Mouse (Mus musculus) spleen, adult 2 months (tissue): ENCODE measurements at regions not wholly inside any gene's neighbourhood (a gene's known extent, or its start where the extent isn't known, plus 50 kb on each side); places are given as distances from the start of the nearest gene placed in this dataset.

Experiments
- DNase-seq, 2 experiments: peaks; one replicate each; pipeline versions ENCODE4 v3.0.0 to v3.0.0-alpha.2; 2012 to 2021; ENCODE audit warnings: low spot score in 2 of 2, low read depth in 1 of 2
- H3K27ac ChIP-seq: fragments of 200-500 bp; 2 replicates; pipeline ENCODE4 v1.5.1; 2012; ENCODE audit warnings: low read length, inconsistent platforms; ENCODE audit not compliant: insufficient read depth
- H3K27me3 ChIP-seq: fragments of 200-500 bp; 2 replicates; pipeline ENCODE4 v1.6.1; 2012; ENCODE audit warnings: mild to moderate bottlenecking, moderate library complexity, low read length, inconsistent platforms; ENCODE audit not compliant: control insufficient read depth, insufficient read depth
- H3K36me3 ChIP-seq: fragments of 200-500 bp; 2 replicates; pipeline ENCODE4 v1.6.1; 2012; ENCODE audit warnings: mild to moderate bottlenecking, low read length, inconsistent platforms; ENCODE audit not compliant: control insufficient read depth, insufficient read depth
- H3K4me1 ChIP-seq: fragments of 200-500 bp; 2 replicates; pipeline ENCODE4 v1.6.1; 2011; ENCODE audit warnings: inconsistent platforms; ENCODE audit not compliant: control insufficient read depth, insufficient read depth, insufficient read length
- H3K4me3 ChIP-seq: fragments of 200-500 bp; 2 replicates; pipeline ENCODE4 v1.5.1; 2011; ENCODE audit warnings: mild to moderate bottlenecking, inconsistent platforms; ENCODE audit not compliant: insufficient read depth, insufficient read length; ENCODE audit errors: extremely low read depth
- CTCF ChIP-seq: fragments of 200-500 bp; IDR thresholded peaks from 2 replicates; pipeline ENCODE4 v1.5.1; 2011; ENCODE audit warnings: mild to moderate bottlenecking, inconsistent platforms; ENCODE audit not compliant: insufficient read depth, insufficient read length, insufficient replicate concordance; ENCODE audit errors: extremely low read depth
- POLR2A ChIP-seq: fragments of 200-500 bp; IDR thresholded peaks from 2 replicates; pipeline ENCODE4 v1.6.1; 2011; ENCODE audit warnings: low read depth, low read length, inconsistent platforms
- WGBS: fragments of 180-500 bp; shearing (Covaris S2); methylation state at CpG from one replicate; pipeline ENCODE4 v1.1.7; 2018; 5-methylcytosine and 5-hydroxymethylcytosine counted together

DNA sequence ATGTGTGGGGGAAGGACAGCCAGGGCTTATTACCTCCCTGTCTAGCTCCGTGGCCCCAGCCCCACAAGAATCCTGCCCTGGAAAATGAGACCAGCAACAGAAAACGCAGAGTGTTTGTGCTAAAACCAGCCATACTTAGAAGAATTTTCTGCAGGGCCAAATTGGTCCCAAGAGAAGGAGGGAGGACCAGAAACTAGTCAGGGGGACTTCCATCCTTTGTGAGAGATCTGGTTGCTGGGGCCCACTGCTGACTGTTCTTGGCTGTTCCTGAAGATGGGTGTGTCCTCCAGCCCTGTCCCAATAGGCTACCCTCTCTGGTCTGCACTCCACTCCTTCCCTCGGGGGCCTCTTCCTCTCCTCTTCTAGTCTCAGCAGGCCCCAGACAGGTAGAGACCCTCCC lies 430.6 kb downstream of the Ptpru start:
- H3K27me3 ChIP-seq: no peaks in the 10 kb centered on the region
- no peaks in the 10 kb centered on the region for H3K36me3 ChIP-seq
- 50% methylated on average over 3 of the region's 3 CpGs for WGBS
- TF ChIP-seq CTCF (no peak), POLR2A (no peak)
- no peak overlapping the region for H3K27ac ChIP-seq
- H3K4me1 ChIP-seq: no peaks in the 10 kb centered on the region
- no peak overlapping the region for H3K4me3 ChIP-seq
- DNase-seq: no peak

DNA sequence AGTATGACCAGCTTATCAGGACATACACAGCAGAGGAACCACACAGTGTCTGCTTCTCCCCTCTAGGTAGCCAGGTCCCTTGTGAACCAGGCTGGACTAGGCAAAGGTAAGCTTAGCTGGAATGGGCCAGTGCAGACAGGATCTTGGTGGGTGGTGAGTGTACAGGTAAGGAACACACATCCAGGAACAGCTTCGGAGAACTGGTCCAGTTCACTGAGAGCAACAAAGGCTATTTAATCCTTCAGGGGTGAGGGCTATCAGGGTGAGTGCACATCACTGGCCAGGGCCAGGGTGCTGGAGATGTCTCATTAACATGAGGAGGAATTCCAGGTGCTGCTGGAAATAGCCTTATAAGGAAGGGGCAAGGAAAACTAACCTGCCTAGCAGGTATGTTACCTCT lies 429.4 kb downstream of the Ptpru start:
- no peak overlapping the region for H3K4me3 ChIP-seq
- TF ChIP-seq CTCF: no peak
- TF ChIP-seq POLR2A: no peak
- no peaks in the 10 kb centered on the region for H3K4me1 ChIP-seq
- no peaks in the 10 kb centered on the region for H3K27me3 ChIP-seq
- no peak overlapping the region for H3K27ac ChIP-seq
- WGBS: 97% methylated on average over 1 of the region's 1 CpGs
- no peaks in the 10 kb centered on the region for H3K36me3 ChIP-seq
- DNase-seq: no peak

DNA sequence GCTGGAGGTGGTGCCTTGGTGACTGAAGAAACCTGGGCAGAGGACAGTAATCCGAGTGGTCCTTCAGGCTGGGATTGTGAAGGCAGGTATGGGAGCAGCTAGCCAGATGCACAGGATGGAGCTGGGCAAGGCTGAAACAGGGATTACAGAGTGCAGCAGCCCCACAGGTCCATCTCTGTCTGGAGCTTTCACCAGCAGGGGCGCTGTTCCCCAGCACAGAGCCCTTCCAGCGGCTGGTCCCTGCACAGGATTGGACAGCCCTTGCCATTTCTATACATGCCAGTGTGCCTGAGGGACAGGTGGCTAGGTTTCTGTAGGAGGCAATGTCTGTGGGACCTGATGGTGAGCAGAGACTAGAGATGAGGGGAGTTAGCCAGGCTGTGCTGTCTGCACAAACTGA lies 428.3 kb downstream of the Ptpru start:
- peak; percentile 37; the same call in 1 of the 2 replicates for TF ChIP-seq CTCF
- TF ChIP-seq POLR2A: no peak
- WGBS: 28% methylated on average over 3 of the region's 3 CpGs
- no peak overlapping the region for H3K4me3 ChIP-seq
- H3K27ac ChIP-seq: no peak overlapping the region
- H3K36me3 ChIP-seq: no peaks in the 10 kb centered on the region
- no peaks in the 10 kb centered on the region for H3K27me3 ChIP-seq
- no peaks in the 10 kb centered on the region for H3K4me1 ChIP-seq
- DNase-seq: no peak

DNA sequence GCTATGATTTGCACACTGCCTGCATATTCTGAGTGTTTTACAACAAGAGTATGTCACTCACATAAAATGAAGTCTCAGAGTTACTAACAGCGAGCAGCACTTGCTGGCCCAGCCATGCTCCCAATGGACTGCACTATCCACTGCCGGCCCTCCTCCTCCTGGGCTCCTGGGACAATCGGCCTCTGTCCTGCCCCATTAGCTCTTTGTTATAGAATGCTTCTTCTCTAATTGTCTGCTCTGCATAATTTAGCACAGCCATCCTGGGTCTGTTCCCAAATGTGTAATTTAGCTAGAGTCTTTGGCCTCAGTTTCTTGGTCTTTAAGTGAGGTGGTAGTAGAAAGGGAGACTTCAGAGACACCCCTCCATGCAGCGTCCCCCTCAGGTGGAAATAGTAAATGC lies 426.2 kb downstream of the Ptpru start:
- Histone ChIP-seq H3K4me3 (no peak overlapping the region), H3K4me1 (no peaks in the 10 kb centered on the region)
- WGBS: 69% methylated on average over 4 of the region's 4 CpGs

DNA sequence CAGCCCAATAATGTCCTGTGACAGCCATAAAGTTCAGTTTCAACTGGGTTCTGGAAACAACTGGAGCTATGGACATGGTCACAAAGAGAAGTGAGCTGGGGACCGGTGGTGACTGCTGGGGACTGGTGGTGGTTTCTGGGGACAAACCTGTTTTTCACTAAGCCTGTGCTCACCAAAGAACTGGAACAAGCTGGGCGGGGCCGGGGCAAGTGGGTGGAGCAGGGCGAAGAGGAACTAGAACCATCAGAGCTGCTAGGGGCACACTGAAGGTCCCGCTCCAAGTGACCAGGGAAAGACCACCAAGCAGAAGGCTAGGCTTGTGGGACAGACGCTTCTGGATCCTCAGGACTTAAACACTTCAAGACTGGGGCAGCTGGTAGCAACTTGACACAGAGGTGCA lies 424.7 kb downstream of the Ptpru start:
- Histone ChIP-seq H3K27me3 (no peaks in the 10 kb centered on the region), H3K4me1 (no peaks in the 10 kb centered on the region), H3K4me3 (no peak overlapping the region), H3K36me3 (no peaks in the 10 kb centered on the region), H3K27ac (no peak overlapping the region)
- TF ChIP-seq POLR2A (no peak), CTCF (no peak)
- no peak for DNase-seq
- WGBS: 29% methylated on average over 6 of the region's 6 CpGs

More for the DNA sequence above, 426.2 kb downstream of the Ptpru start:
- Histone ChIP-seq H3K27me3 (no peaks in the 10 kb centered on the region), H3K27ac (no peak overlapping the region), H3K36me3 (no peaks in the 10 kb centered on the region)
- no peak for DNase-seq
- TF ChIP-seq POLR2A: no peak
- no peak for TF ChIP-seq CTCF

DNA sequence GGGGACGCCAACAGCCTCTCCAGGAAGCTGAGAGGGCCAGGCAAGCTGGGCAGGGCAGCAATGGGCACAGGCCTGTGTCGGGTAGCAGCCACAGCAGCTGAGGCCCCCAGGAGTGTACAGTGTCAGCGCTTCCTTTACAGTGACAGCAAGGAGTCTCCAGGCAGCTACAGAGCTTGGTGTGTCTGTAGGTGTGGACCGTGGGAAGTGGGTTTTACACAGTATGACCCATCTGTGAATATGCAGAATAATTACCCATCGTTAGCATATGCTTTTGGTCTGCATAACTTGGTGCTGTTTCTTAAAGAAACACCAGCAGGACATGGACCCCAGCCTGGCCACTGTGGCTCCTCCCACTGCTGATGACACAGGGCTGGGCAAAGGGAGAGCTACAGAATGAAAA lies 422.6 kb downstream of the Ptpru start:
- WGBS: 79% methylated on average over 5 of the region's 5 CpGs

DNA sequence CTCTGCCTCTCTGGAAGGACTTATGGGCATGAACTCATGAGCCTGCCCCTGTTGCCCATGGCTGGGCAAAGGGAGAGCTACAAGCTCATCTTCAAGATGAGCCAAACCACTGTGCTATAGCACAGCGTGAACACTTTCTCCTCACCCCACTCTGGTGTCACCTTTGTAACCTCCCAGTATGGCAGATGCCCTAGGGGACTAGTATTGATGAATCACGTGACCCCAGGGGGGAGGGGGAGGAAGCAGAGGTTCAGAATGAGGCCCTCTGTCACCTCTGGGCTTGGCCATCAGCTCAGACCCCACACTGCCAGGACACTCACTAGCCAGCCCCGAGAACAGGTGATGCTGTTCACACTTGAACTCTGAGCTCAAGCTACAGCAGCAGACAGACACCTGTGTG lies 421.9 kb downstream of the Ptpru start:
- Histone ChIP-seq H3K36me3 (no peaks in the 10 kb centered on the region), H3K27ac (no peak overlapping the region), H3K4me3 (no peak overlapping the region), H3K27me3 (no peaks in the 10 kb centered on the region), H3K4me1 (no peaks in the 10 kb centered on the region)
- 54% methylated on average over 3 of the region's 3 CpGs for WGBS
- no peak for TF ChIP-seq POLR2A
- no peak for TF ChIP-seq CTCF
- no peak for DNase-seq

More for the DNA sequence above, 422.6 kb downstream of the Ptpru start:
- DNase-seq: no peak
- H3K36me3 ChIP-seq: no peaks in the 10 kb centered on the region
- no peaks in the 10 kb centered on the region for H3K4me1 ChIP-seq
- TF ChIP-seq POLR2A (no peak), CTCF (no peak)
- no peak overlapping the region for H3K27ac ChIP-seq
- no peak overlapping the region for H3K4me3 ChIP-seq
- no peaks in the 10 kb centered on the region for H3K27me3 ChIP-seq
